Mouse (Mus musculus) Muller cell, postnatal 12 days (primary cell): Measurements from ENCODE around the gene Sds.

Source experiments
- DNase-seq: peaks from one replicate; pipeline ENCODE4 v3.0.0-alpha.2; 2015; ENCODE audit errors: inconsistent ontology term

The Sds gene

DNA sequence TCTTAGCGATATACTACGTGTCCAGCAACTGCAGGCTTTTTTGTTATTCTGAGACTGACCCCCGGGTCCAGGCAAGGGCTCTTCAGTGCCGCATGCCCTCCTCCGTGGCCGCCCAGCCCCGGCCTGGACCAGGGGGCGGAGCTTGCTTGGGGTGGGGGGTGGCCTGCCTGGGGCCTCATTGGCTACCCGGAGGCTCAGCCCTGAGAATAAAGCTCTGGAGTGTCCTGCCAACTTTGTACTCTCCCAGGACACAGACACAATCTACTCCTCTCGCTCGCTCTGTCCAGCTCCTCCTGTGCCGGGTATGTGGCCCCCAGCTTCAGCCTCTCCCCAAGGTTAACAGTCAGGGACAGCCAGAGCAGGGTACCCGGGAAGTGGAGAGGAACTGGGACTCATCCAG, at the start of gene Sds:
Gene Sds (plus strand): TSS at position 231 of the 400 bp plus-strand sequence.
- no peak for DNase-seq

DNA sequence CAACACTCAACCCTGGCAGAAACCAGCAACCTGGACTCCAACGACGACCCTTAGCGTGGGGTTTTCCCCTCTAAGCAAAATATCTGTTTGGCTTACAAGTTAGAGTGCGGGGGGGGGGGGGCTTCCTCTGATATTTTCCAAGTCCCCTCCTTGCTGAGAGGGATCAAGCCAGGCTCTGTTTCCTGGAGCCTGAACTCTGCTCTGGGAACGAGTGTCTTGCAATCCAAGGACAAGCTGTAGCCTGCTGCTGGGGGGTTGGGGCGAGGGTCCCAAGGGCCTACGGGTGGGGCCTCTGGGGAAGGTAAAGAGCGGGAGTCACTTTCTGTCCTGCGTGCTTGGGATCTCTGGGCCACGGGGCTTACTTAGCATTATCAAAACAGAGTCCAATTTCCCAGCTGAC, 49.8 kb upstream of the Sds start:
- no peak for DNase-seq

GRCm38 (mm10) chr5:120427451-120427938, 48.8 kb upstream of the Sds start:
- no peak for DNase-seq

GRCm38 (mm10) chr5:120428189-120428838, 48.0 kb upstream of the Sds start:
- DNase-seq, result no peak

- no peak for DNase-seq
Observed at GRCm38 (mm10) chr5:120428990-120429389, 47.3 kb upstream of the Sds start.

DNA sequence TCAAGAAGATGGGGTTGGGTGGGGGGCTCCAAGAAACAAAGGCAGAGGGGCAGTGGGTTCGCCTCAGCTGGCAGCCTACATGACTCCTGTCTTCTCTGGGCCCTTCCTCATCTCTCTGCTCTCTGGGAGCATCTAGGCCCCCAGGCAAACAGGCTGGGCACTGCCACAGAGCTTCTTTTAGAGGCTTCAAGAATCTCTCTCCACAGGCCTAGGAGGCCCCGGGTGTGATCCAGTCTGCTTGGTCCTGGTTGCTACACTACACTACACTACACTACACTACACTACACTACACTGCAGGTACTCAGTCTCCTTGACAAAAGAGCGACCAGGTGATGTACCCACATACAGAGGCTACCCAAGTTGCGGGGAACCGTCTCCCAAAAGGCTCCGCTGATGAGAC, 46.6 kb upstream of the Sds start:
- no peak for DNase-seq

DNA sequence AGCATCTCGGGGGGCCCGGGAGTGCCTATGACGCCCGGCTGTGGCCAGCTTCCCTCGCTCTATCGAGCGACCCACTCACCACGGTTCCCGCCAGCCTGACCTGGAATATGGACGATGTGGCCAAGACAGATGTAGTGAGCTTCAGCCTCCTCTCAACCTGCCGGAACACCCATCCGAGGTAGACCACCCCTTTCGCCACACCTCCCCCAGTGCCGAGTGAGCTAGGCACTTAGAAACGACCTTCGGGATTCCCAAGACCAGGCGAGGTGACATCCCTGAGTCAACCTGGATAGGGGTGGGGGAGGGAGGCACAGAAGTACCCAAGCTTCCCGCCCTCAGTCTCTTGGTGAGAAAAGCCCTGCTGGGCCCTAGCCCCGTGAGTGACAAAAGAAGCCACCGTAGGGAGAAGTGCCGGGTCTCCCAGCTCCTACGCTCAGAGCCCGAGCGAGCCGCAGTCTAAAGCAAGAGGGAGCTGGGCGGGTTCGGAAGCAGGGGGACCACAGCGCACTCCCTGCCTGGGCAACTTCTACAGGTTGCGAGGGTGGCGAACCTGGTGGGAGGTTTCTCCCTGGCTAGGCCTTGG, 45.2 kb upstream of the Sds start:
- DNase-seq, result no peak

DNA sequence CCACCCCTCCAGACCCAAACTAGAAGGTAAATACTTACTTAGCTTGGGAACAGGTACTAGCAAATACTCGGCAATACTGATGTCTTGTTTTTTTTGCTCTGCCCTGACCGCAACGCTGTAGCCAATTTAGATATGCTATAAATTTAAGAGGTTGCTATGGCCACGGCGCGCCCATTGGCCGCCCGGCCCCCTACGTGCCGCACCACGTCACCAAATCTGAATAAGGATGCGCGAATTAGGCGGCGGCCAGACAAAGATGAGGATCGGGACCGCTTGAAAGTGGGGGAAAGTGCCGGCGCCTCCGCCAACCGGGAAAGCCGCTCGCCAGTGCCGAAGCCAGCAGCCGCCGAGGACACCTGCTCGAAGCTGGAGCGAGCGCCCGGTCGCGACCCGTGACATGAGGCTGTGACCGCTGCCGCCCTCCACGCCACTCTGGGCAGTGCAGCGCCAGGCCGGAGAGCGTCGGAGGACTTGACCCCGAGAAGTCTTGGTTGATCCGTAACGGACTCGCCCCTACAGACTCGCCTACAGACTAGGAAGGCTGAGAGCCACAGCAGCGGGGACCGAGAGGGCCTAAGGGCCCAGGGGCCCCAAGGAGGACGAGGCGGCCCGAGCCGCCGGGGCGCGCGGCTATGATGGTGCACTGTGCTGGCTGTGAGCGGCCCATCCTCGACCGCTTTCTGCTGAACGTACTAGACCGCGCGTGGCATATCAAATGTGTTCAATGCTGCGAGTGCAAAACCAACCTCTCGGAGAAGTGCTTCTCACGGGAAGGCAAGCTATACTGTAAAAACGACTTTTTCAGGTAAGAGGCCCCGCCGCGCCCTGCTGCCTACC, 44.5 kb upstream of the Sds start, which contains the start of gene Lhx5:
Gene Lhx5 (plus strand): TSS at position 51 of the 837 bp plus-strand sequence.
- no peak for DNase-seq

DNA sequence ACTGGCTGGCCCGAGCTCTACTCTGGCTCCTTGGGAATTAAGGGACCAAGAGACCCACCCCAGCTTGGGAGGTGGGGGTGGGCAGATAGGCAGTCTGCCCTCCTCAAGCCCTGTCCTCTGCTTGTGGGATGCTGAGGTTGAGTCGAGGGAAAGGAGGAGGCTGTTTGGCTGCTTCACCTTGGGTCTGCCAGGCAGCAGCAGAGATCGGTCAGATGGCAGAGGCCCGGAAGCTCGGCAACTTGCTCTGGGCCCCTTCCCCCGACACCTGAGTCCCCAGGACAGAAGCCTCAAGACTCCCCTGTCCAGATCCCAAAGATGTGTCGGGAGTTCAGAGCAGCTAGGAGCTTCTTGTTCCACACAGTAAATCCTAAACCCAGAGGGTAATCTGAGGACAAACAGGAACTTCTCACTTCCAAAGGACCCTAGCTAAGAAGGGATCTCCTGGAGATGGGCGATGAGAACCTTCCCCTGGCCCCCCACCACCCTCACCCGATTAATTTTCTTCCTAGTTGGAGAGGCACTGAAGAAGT, 43.8 kb upstream of the Sds start:
- DNase-seq, result no peak

- no peak for DNase-seq
Observed at GRCm38 (mm10) chr5:120433135-120433760, 43.1 kb upstream of the Sds start.

DNA sequence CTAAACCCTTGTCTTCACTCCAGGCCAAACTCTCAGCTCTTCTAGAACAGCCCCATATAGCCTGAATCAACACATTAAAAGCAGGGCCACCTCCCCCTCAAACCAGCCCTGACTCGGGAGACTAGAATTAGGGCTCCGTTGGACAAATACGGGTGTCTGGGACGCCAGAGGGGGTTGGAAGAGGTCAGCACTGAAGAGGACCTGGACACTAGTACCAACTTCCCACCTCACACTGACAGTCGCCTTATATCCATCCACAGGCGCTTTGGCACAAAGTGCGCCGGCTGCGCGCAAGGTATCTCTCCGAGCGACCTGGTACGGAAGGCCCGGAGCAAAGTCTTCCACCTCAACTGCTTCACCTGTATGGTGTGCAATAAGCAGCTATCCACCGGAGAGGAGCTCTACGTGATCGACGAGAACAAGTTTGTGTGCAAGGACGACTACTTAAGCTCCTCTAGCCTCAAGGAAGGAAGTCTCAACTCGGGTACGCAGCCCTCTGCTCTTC, 42.0 kb upstream of the Sds start:
- DNase-seq, result no peak

DNA sequence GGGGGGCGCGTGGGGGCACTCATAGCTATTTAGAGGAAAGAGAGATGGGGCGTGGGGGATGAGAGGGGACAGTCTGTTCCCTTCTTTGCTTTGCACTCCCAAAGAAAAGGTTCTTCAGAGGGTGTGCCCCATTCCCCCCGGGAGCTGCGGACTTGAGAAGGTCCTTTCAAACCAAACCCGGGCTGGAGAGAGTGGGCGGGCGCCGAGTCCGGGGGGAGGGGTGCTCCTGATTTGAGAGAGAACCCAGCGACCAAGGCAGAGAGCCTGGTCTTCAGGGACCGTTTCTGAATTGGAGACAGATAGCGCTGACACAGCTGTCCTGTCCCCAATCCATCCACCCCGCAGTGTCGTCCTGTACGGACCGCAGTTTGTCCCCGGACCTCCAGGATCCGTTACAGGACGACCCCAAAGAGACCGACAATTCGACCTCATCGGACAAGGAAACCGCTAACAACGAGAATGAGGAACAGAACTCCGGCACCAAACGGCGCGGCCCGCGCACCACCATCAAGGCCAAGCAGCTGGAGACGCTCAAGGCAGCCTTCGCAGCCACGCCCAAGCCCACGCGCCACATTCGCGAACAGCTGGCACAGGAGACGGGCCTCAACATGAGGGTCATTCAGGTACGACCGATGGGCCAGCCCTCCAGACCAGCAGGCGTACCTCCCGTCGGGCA, 41.2 kb upstream of the Sds start:
- no peak for DNase-seq

DNA sequence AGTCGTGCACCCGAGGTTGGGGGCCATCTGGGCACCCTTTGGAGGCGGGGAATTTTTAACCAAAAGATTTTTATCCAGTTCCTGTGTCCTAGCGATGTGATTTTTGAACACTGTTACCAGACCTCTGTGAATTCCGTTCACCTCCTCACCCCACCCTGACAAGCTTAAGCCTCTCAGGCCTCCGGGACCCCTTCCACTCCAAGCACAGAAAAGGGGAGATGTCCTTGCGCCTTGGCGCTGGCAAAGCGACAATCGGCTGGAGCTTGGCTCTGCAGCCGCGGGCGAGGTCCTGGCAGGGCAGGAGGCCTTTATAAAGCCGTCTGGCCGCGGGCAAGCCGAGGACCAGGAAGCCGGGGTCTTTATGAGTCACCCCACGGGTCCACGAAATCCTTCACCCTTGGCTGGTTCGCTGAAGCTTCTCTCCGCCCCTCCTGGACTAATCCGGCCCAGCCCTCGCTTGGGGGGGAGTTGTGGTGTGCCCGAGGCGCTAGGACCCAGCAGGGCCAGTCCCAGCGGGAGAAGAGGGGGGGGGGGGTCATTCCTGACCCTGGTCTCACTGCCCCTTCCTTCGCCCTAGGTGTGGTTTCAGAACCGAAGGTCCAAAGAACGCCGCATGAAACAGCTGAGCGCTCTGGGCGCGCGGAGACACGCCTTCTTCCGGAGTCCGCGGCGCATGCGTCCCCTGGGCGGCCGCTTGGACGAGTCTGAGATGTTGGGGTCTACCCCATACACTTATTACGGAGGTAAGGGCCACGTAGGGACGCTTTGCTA, 40.4 kb upstream of the Sds start:
- DNase-seq, result no peak

- no peak for DNase-seq
Observed at GRCm38 (mm10) chr5:120436885-120437495, 39.3 kb upstream of the Sds start.

- DNase-seq, result no peak
Observed at GRCm38 (mm10) chr5:120437539-120437938, 38.8 kb upstream of the Sds start.

- DNase-seq, result no peak
Observed at GRCm38 (mm10) chr5:120437986-120438385, 38.3 kb upstream of the Sds start.

GRCm38 (mm10) chr5:120438469-120438868, 37.9 kb upstream of the Sds start:
- DNase-seq, result no peak

GRCm38 (mm10) chr5:120438991-120439710, 37.2 kb upstream of the Sds start:
- DNase-seq, result peak; percentile 51
